Mouse (Mus musculus) lung, postnatal 0 days (tissue): ENCODE data around the gene Ehd1.

ENCODE experiments used
- CTCF ChIP-seq: IDR thresholded peaks from 2 replicates; pipeline ENCODE4 v1.5.1; 2016; ENCODE audit warnings: antibody characterized with exemption, mild to moderate bottlenecking
- EP300 ChIP-seq: IDR thresholded peaks from 2 replicates; pipeline ENCODE4 v1.6.1; 2016; ENCODE audit warnings: antibody characterized with exemption, mild to moderate bottlenecking, control low read depth

DNA sequence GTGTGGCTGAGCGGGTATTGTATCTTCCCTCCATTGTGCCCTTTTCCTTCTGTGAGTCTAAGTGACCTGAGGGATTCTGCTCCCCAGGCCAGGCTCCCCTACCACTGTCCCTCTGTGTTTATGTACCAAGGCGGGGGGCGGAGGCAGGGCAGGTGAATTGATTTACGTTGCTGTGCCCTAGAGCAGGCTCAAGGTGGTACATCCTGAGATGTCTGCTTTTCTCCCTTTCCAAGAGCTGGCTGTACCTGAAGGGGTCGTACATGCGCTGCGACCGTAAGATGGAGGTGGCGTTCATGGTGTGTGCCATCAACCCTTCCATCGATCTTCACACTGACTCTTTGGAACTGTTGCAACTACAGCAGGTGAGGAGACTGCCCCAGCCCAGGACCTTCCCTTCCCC lies 60.4 kb downstream of the Ehd1 start:
- TF ChIP-seq CTCF (no peak), EP300 (no peak)
